Mouse (Mus musculus) hindbrain, embryonic 11.5 days (tissue): ENCODE data around the gene Il17rb. TPM values are rescaled to one million over a fixed set of nuclear protein-coding genes. Genes with fewer than 3 reads are reported as not detected.

Experiments used
- ATAC-seq: fragments of 200-750 bp; cut with Nextera tagmentation; 2 replicates; pipeline ENCODE4 v1.8.0; 2017; ENCODE audit warnings: mild to moderate bottlenecking, moderate TSS enrichment, moderate library complexity; ENCODE audit not compliant: low FRiP score
- DNase-seq: peaks from one replicate; pipeline ENCODE4 v3.0.0-alpha.2; 2015; ENCODE audit warnings: low spot score
- H3K27ac ChIP-seq: fragments of 300-500 bp; sonication (generic); 2 replicates; pipeline ENCODE4 v1.5.1; 2014; ENCODE audit warnings: mild to moderate bottlenecking, low read depth, low read length
- H3K27me3 ChIP-seq: fragments of 300-500 bp; sonication (generic); 2 replicates; pipeline ENCODE4 v1.6.1; 2014; ENCODE audit warnings: mild to moderate bottlenecking, low read length, moderate library complexity, mixed read lengths; ENCODE audit not compliant: control insufficient read depth, insufficient read depth
- H3K36me3 ChIP-seq: fragments of 300-500 bp; sonication (generic); 2 replicates; pipeline ENCODE4 v1.6.1; 2014; ENCODE audit warnings: mild to moderate bottlenecking, low read length, moderate library complexity, mixed read lengths; ENCODE audit not compliant: control insufficient read depth, insufficient read depth
- H3K4me1 ChIP-seq: fragments of 300-500 bp; sonication (generic); replicated peaks from 2 replicates; pipeline ENCODE4 v1.6.1; 2014; ENCODE audit warnings: low read length, mixed read lengths; ENCODE audit not compliant: control insufficient read depth, insufficient read depth
- H3K4me2 ChIP-seq: fragments of 300-500 bp; sonication (generic); replicated peaks from 2 replicates; pipeline ENCODE4 v1.6.1; 2014; ENCODE audit warnings: mild to moderate bottlenecking, low read depth, low read length
- H3K4me3 ChIP-seq: fragments of 300-500 bp; sonication (generic); 2 replicates; pipeline ENCODE4 v1.5.1; 2014; ENCODE audit warnings: low read depth, low read length
- H3K9ac ChIP-seq: fragments of 300-500 bp; sonication (generic); 2 replicates; pipeline ENCODE4 v1.6.1; 2014; ENCODE audit warnings: low read depth, low read length
- H3K9me3 ChIP-seq: fragments of 300-500 bp; sonication (generic); 2 replicates; pipeline ENCODE4 v1.6.1; 2016; ENCODE audit warnings: low read length; ENCODE audit not compliant: control insufficient read depth
- WGBS: fragments of 180-500 bp; shearing (Covaris S2); extraction: QIAGEN DNeasy Blood & Tissue Kit; methylation state at CpG from one replicate; pipeline ENCODE4 v1.1.7; 2014; 5-methylcytosine and 5-hydroxymethylcytosine counted together
- polyA plus RNA-seq: library from polyadenylated mRNA; unstranded; fragments of >200 nt; fragmentation: Nextera tagmentation; extraction: Ambion mirVana; gene quantifications from 2 replicates; pipeline ENCODE4 v1.2.1, GENCODE M21; 2014

Gene Il17rb
- polyA plus RNA-seq, 1 experiment from 2014 or later = 0.97 TPM

DNA sequence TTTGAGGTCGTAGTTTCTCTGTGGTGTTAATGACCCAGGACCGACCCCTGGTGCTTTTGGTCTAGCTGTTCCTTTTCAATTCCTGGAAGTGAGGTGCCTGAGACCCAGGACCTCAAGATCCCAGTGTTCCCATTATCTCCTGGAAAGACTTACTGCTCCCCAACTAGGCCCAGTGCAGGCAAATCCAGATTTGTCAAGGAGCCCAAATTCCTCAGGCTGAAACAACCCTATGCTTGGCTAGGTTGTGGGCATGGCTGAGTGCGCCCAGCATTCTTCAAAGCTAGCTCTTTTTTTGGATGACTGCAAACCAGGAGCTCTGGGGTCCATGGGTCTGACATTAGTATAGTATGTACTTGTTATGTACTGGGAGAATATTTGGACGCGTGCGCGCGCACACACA is 10.7 kb upstream of the Il17rb start:
- WGBS = 92% methylated on average over 8 of the region's 8 CpGs
- no peaks in the 10 kb centered on the region for H3K9me3 ChIP-seq
- no peak overlapping the region for H3K4me2 ChIP-seq
- no peaks in the 10 kb centered on the region for H3K36me3 ChIP-seq
- no peaks in the 10 kb centered on the region for H3K27me3 ChIP-seq
- DNase-seq (no peak), ATAC-seq (no peak)
- no peak overlapping the region for H3K4me3 ChIP-seq
- no peaks in the 10 kb centered on the region for H3K4me1 ChIP-seq
- H3K9ac ChIP-seq = no peak overlapping the region
- H3K27ac ChIP-seq = no peak overlapping the region

GRCm38 (mm10) chr14:30018846-30019245 is 10.2 kb upstream of the Il17rb start:
- WGBS = 96% methylated on average over 6 of the region's 6 CpGs
- DNase-seq = no peak

GRCm38 (mm10) chr14:30018463-30018801 is 9.7 kb upstream of the Il17rb start:
- no peak overlapping the region for H3K27ac ChIP-seq
- ATAC-seq = no peak
- no peaks in the 10 kb centered on the region for H3K36me3 ChIP-seq
- DNase-seq = no peak
- H3K4me1 ChIP-seq = no peaks in the 10 kb centered on the region
- no peak overlapping the region for H3K9ac ChIP-seq
- no peaks in the 10 kb centered on the region for H3K9me3 ChIP-seq
- H3K4me2 ChIP-seq = no peak overlapping the region
- H3K27me3 ChIP-seq = no peaks in the 10 kb centered on the region
- WGBS = 87% methylated on average over 4 of the region's 4 CpGs
- no peak overlapping the region for H3K4me3 ChIP-seq

More at GRCm38 (mm10) chr14:30018846-30019245, 10.2 kb upstream of the Il17rb start:
- no peak overlapping the region for H3K27ac ChIP-seq
- no peaks in the 10 kb centered on the region for H3K9me3 ChIP-seq
- ATAC-seq = no peak
- H3K9ac ChIP-seq = no peak overlapping the region
- H3K27me3 ChIP-seq = no peaks in the 10 kb centered on the region
- H3K36me3 ChIP-seq = no peaks in the 10 kb centered on the region
- H3K4me3 ChIP-seq = no peak overlapping the region
- H3K4me1 ChIP-seq = no peaks in the 10 kb centered on the region
- no peak overlapping the region for H3K4me2 ChIP-seq

GRCm38 (mm10) chr14:30017794-30018462 is 9.2 kb upstream of the Il17rb start:
- WGBS = 94% methylated on average over 8 of the region's 8 CpGs
- H3K4me2 ChIP-seq = no peak overlapping the region
- H3K9ac ChIP-seq = no peak overlapping the region
- no peaks in the 10 kb centered on the region for H3K36me3 ChIP-seq
- ATAC-seq (no peak), DNase-seq (no peak)
- H3K4me1 ChIP-seq = no peaks in the 10 kb centered on the region
- H3K27ac ChIP-seq = no peak overlapping the region
- no peak overlapping the region for H3K4me3 ChIP-seq
- H3K27me3 ChIP-seq = no peaks in the 10 kb centered on the region
- no peaks in the 10 kb centered on the region for H3K9me3 ChIP-seq

DNA sequence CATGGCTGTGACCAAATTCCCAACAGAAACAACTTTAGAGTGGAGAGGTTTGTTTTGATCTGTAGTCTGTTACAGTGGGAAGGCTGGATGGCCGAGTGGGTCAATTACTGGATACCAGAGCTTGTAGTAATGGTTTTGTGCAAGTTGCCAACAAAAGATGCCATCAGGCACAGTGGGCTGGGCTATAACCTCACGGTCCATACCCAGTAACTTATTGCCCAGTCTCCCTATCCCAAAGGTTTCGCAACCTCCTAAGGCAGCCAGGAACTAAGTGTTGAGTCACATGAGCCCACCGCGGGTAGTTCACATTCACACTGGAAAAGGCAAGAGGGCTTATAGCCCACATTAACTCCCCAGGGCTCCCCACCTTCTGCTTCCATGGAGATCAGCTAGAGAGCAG is 8.0 kb upstream of the Il17rb start:
- DNase-seq (no peak), ATAC-seq (no peak)
- H3K4me1 ChIP-seq = no peaks in the 10 kb centered on the region
- H3K4me2 ChIP-seq = no peak overlapping the region
- WGBS = 92% methylated on average over 5 of the region's 5 CpGs
- H3K27ac ChIP-seq = no peak overlapping the region
- no peaks in the 10 kb centered on the region for H3K27me3 ChIP-seq
- H3K4me3 ChIP-seq = no peak overlapping the region
- H3K36me3 ChIP-seq = no peaks in the 10 kb centered on the region
- H3K9ac ChIP-seq = no peak overlapping the region
- no peaks in the 10 kb centered on the region for H3K9me3 ChIP-seq

DNA sequence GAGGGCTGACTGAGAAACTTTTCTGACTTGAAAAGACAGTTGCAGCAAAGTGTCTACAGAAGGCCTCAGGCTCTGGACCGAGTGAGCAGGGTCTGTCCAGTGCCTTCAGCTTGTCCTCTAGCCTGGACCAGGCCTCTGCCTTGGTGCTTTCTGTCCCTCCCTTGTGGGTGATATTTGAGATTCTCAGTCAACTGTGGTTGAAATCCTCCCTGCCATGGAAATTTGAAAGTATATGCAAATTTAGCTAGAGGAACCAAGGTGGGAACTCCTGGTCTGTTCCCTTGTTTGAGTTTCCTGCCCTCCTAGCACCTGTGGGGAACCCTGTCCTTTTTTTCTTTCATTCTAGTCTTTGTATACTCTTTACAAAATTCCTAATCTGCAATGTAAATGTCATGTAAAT is 6.3 kb upstream of the Il17rb start:
- Histone ChIP-seq H3K27me3 (no peaks in the 10 kb centered on the region), H3K9ac (no peak overlapping the region), H3K4me2 (no peak overlapping the region), H3K9me3 (no peaks in the 10 kb centered on the region), H3K4me3 (no peak overlapping the region), H3K4me1 (no peaks in the 10 kb centered on the region), H3K27ac (no peak overlapping the region), H3K36me3 (no peaks in the 10 kb centered on the region)
- ATAC-seq (no peak), DNase-seq (no peak)
- WGBS = 76% methylated on average over 1 of the region's 1 CpGs

DNA sequence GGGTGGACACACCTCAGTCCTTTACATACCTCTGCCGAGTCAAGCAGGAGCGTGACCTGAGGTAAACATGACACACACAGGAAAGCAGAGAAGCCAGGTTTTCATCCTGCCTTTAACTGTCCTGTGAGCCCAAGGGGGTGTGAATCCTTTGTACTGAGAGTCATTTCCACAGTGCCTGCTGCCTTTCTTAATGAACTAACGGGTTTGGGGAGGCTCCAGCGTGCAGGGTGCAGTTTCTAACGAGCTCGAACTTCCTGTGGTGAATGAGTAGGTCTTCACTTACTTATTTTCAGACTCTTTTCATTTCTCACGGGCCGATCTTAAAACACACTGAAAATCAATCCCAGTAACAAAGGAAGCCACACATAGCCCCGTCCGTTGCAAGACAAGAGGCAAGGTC is 5.8 kb upstream of the Il17rb start:
- Histone ChIP-seq H3K9me3 (no peaks in the 10 kb centered on the region), H3K4me2 (no peak overlapping the region), H3K36me3 (no peaks in the 10 kb centered on the region), H3K4me3 (no peak overlapping the region), H3K27me3 (peaks cover 1% of the 10 kb centered on the region), H3K9ac (no peak overlapping the region), H3K4me1 (no peaks in the 10 kb centered on the region), H3K27ac (no peak overlapping the region)
- 75% methylated on average over 10 of the region's 10 CpGs for WGBS
- DNase-seq (no peak), ATAC-seq (no peak)

GRCm38 (mm10) chr14:30011886-30012560 is 3.3 kb upstream of the Il17rb start:
- no peaks in the 10 kb centered on the region for H3K9me3 ChIP-seq
- WGBS = 87% methylated on average over 10 of the region's 10 CpGs
- H3K27me3 ChIP-seq = peaks cover 12% of the 10 kb centered on the region
- no peak overlapping the region for H3K9ac ChIP-seq
- 0 out of 2 replicates have a peak, but pooled peaks cover 2% of the 10 kb centered on the region for H3K4me1 ChIP-seq
- ATAC-seq (no peak), DNase-seq (no peak)
- H3K27ac ChIP-seq = no peak overlapping the region
- no peaks in the 10 kb centered on the region for H3K36me3 ChIP-seq
- no peak overlapping the region for H3K4me3 ChIP-seq
- H3K4me2 ChIP-seq = no peak overlapping the region
